Mouse (Mus musculus) neural tube, embryonic 13.5 days (tissue): Measurements from ENCODE around the gene Ism1. TPM values are rescaled to one million over a fixed set of nuclear protein-coding genes. Genes with fewer than 3 reads are reported as not detected.
A peak's percentile ranks its signal among the peaks of the same experiment; 100 is the strongest.

Experiments used
- ATAC-seq: fragments of 200-750 bp; cut with Nextera tagmentation; 2 replicates; pipeline ENCODE4 v1.8.0; 2017; ENCODE audit warnings: low read depth, mild to moderate bottlenecking, moderate TSS enrichment, moderate library complexity
- H3K27ac ChIP-seq: fragments of 300-500 bp; sonication (generic); replicated peaks from 2 replicates; pipeline ENCODE4 v1.5.1; 2015; ENCODE audit warnings: moderate library complexity, mild to moderate bottlenecking, inconsistent platforms
- H3K27me3 ChIP-seq: fragments of 300-500 bp; sonication (generic); 2 replicates; pipeline ENCODE4 v1.6.1; 2015; ENCODE audit warnings: mild to moderate bottlenecking, inconsistent platforms
- H3K36me3 ChIP-seq: fragments of 300-500 bp; sonication (generic); 2 replicates; pipeline ENCODE4 v1.6.1; 2015; ENCODE audit warnings: mild to moderate bottlenecking, inconsistent platforms
- H3K4me1 ChIP-seq: fragments of 300-500 bp; sonication (generic); replicated peaks from 2 replicates; pipeline ENCODE4 v1.6.1; 2015; ENCODE audit warnings: inconsistent platforms
- H3K4me2 ChIP-seq: fragments of 300-500 bp; sonication (generic); 2 replicates; pipeline ENCODE4 v1.6.1; 2015; ENCODE audit warnings: inconsistent platforms, mild to moderate bottlenecking, moderate library complexity
- H3K4me3 ChIP-seq: fragments of 300-500 bp; sonication (generic); 2 replicates; pipeline ENCODE4 v1.5.1; 2015; ENCODE audit warnings: mild to moderate bottlenecking, inconsistent platforms
- H3K9ac ChIP-seq: fragments of 300-500 bp; sonication (generic); 2 replicates; pipeline ENCODE4 v1.6.1; 2015; ENCODE audit warnings: moderate library complexity, mild to moderate bottlenecking, inconsistent platforms
- H3K9me3 ChIP-seq: fragments of 300-500 bp; sonication (generic); 2 replicates; pipeline ENCODE4 v1.6.1; 2016; ENCODE audit warnings: inconsistent platforms
- WGBS: fragments of 180-500 bp; shearing (Covaris S2); methylation state at CpG from one replicate; pipeline ENCODE4 v1.1.7; 2015; 5-methylcytosine and 5-hydroxymethylcytosine counted together
- polyA plus RNA-seq: library from polyadenylated mRNA; unstranded; fragments of >200 nt; fragmentation: Nextera tagmentation; extraction: Ambion mirVana; gene quantifications from 2 replicates; pipeline ENCODE4 v1.2.1, GENCODE M21; 2015

The Ism1 gene
- 1.1 and 1.2 TPM in 2 replicates for polyA plus RNA-seq

- Histone ChIP-seq H3K9me3 (no peaks in the 10 kb centered on the region), H3K4me2 (peak within 1 kb of the TSS; percentile 100), H3K4me1 (peaks cover 19% of the 10 kb centered on the region), H3K9ac (peak within 1 kb of the TSS; percentile 93), H3K4me3 (peak within 1 kb of the TSS; percentile 93), H3K36me3 (no peaks in the 10 kb centered on the region), H3K27ac (peak within 1 kb of the TSS; percentile 85), H3K27me3 (peaks cover 29% of the 10 kb centered on the region)
- under 1% methylated on average over 29 of the region's 39 CpGs for WGBS
- peak; percentile 83 for ATAC-seq
Measured at GRCm38 (mm10) chr2:139677809-139678274, at the start of gene Ism1. Gene Ism1 (plus strand): TSS chr2:139678178.

DNA sequence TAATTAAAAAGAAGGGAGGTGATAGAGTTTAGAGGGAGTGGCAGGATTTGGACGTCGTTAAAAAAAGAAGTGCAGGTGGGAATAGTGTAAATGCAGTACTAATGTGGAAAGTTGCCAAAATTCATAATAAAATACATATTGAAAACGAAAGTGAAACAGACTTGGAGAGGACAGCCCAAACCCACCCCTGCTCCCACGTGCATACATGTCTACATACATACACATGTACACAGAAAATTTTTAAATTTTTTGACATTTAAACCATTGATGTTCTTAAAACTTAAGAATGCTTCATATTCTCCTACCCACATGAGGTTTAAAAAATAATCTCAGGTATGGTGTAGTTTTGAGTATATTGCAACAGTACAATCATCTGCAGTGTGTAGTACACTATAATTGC lies 49.2 kb upstream of the Ism1 start:
- no peak for ATAC-seq
- WGBS, result 91% methylated on average over 4 of the region's 4 CpGs

DNA sequence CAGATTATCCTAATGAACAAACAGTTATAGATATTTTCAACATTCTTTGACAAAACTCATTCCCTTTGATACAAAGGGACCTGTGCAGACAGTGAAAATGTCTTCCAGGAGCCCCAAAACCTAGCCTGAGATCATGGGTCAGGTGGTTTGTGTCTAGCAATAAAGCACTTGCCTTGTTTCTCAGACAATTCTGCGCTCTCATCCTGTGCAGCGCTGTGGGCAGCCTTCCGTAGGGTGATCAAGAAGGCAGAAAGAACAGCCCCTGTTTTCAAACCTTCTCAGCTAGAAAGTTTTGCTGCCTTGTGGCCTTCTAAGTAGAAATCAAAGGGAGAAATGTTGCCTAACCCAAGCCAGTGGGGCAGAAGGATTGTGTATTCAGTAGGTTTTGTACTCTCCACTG lies 48.3 kb upstream of the Ism1 start:
- Histone ChIP-seq H3K9ac (no peak overlapping the region), H3K36me3 (no peaks in the 10 kb centered on the region), H3K4me1 (no peaks in the 10 kb centered on the region), H3K27me3 (no peaks in the 10 kb centered on the region), H3K4me3 (no peak overlapping the region), H3K27ac (no peak overlapping the region), H3K9me3 (no peaks in the 10 kb centered on the region), H3K4me2 (no peak overlapping the region)
- 86% methylated on average over 3 of the region's 3 CpGs for WGBS
- ATAC-seq, result no peak

More for the DNA sequence above, 49.2 kb upstream of the Ism1 start:
- Histone ChIP-seq H3K27ac (no peak overlapping the region), H3K4me3 (no peak overlapping the region), H3K4me2 (no peak overlapping the region), H3K4me1 (no peaks in the 10 kb centered on the region), H3K36me3 (no peaks in the 10 kb centered on the region), H3K9me3 (no peaks in the 10 kb centered on the region), H3K9ac (no peak overlapping the region), H3K27me3 (no peaks in the 10 kb centered on the region)

DNA sequence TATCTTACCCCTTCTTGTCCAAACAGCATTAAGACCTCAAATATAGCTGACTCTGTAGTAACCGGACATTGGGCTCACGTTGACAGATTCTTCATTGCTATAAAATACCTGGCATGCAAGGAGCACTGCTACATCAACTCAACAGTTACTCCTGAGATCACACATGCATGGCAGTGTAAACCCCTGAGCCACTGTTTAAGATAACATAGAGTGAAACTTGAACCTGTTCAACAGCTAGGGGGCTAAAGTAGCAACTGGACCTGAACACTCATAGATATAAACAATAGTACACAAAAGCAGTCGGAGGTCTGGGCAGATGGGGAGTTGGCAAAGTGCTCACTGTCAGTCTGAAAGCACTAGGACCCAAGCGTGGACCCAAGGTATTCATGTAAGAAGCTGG lies 43.5 kb upstream of the Ism1 start:
- Histone ChIP-seq H3K4me3 (no peak overlapping the region), H3K4me2 (no peak overlapping the region), H3K27ac (no peak overlapping the region), H3K36me3 (no peaks in the 10 kb centered on the region), H3K4me1 (no peaks in the 10 kb centered on the region), H3K9me3 (no peaks in the 10 kb centered on the region), H3K27me3 (no peaks in the 10 kb centered on the region), H3K9ac (no peak overlapping the region)
- ATAC-seq, result no peak
- 84% methylated on average over 4 of the region's 4 CpGs for WGBS

DNA sequence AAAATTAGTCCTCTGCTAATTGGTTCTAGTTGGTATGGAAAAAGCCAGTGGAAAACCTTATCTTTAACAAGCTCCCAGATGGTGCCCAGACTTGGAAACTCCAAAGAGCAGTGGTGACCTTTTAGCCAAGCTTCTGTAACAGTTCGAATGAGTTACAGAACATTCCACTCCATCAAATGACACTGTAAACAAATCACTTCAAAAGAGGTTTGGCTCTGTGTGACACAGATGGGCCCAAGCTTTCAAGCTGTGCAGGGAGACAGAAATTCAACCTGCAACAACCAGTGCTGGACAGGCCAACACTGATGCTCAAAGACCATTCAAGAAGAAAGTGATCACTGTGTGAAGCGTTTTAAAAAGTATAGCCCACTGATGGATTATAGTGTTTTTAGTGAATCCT lies 40.1 kb upstream of the Ism1 start:
- Histone ChIP-seq H3K4me1 (no peaks in the 10 kb centered on the region), H3K27me3 (no peaks in the 10 kb centered on the region), H3K9me3 (no peaks in the 10 kb centered on the region), H3K36me3 (no peaks in the 10 kb centered on the region), H3K4me2 (no peak overlapping the region), H3K27ac (no peak overlapping the region), H3K4me3 (no peak overlapping the region), H3K9ac (no peak overlapping the region)
- ATAC-seq, result no peak
- WGBS, result 53% methylated on average over 2 of the region's 2 CpGs

DNA sequence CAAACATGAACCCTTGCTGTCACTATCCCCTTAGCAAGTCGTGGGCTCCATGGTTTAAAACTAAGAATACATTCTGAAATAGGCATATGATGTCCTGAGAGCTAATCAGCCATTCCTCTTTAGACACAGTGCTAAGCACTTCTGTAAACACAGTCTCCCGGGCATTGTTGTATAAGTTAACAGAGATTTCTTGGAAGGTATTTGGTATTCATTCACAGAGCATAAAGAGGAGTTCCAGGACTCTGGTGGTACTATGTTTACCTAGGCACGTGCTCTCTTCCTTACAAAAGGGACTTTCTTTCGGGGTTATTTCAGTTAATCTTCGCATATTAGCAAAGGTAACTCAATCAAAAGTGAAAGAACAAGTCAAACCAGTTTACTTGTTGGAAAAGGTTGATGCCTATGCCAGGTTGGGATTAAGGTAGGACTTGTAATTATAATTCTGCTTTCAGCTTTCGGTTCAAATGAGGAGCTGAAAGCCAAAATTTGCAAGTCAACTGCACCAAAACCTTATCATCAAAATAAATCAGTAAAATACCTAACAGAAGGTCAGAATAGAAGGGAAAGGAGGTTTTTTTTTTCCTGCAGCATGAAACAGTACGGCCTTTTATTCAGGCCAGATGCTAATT lies 36.1 kb upstream of the Ism1 start:
- Histone ChIP-seq H3K27ac (no peak overlapping the region), H3K4me1 (no peaks in the 10 kb centered on the region), H3K4me2 (no peak overlapping the region), H3K27me3 (0 out of 2 replicates have a peak, but pooled peaks cover 3% of the 10 kb centered on the region), H3K9me3 (no peaks in the 10 kb centered on the region), H3K4me3 (no peak overlapping the region), H3K9ac (no peak overlapping the region), H3K36me3 (no peaks in the 10 kb centered on the region)
- no peak for ATAC-seq
- WGBS, result 64% methylated on average over 7 of the region's 7 CpGs

DNA sequence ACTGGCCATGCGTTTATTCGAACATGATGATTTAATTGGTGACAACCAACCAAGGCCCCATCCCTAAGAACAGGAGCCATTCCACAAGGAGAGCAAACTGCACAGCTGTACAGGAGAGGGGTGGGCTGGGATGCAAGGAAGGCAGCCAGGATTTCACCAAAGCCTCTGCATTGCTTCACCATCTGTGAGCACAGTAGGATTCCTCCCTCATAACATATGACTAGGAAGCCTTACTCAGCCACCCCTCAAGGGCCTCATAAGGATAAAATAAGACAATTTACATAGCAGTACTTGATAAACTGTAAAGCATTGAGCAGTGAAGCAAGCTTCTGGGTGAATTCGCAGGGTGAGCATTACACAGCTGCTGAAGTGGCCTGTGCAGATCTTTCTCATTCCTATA lies 28.5 kb upstream of the Ism1 start:
- 65% methylated on average over 3 of the region's 3 CpGs for WGBS
- Histone ChIP-seq H3K9me3 (no peaks in the 10 kb centered on the region), H3K27me3 (0 out of 2 replicates have a peak, but pooled peaks cover 3% of the 10 kb centered on the region), H3K4me3 (no peak overlapping the region), H3K4me1 (peaks cover 7% of the 10 kb centered on the region), H3K9ac (no peak overlapping the region), H3K36me3 (no peaks in the 10 kb centered on the region), H3K4me2 (no peak overlapping the region), H3K27ac (peak overlapping the region; percentile 52; the same call in 1 of the 2 replicates)
- ATAC-seq, result peak; percentile 94

- WGBS, result 12% methylated on average over 4 of the region's 4 CpGs
- peak; percentile 89 for ATAC-seq
- peaks cover 14% of the 10 kb centered on the region for H3K4me1 ChIP-seq
- no peaks in the 10 kb centered on the region for H3K36me3 ChIP-seq
- no peak overlapping the region for H3K27ac ChIP-seq
- H3K4me2 ChIP-seq, result no peak overlapping the region
- no peak overlapping the region for H3K9ac ChIP-seq
- no peaks in the 10 kb centered on the region for H3K27me3 ChIP-seq
- no peak overlapping the region for H3K4me3 ChIP-seq
- H3K9me3 ChIP-seq, result no peaks in the 10 kb centered on the region
Measured at GRCm38 (mm10) chr2:139656750-139657149, 21.2 kb upstream of the Ism1 start.

- H3K36me3 ChIP-seq, result no peaks in the 10 kb centered on the region
- no peak for ATAC-seq
- H3K4me3 ChIP-seq, result no peak overlapping the region
- no peak overlapping the region for H3K9ac ChIP-seq
- no peak overlapping the region for H3K4me2 ChIP-seq
- 87% methylated on average over 3 of the region's 3 CpGs for WGBS
- peaks cover 14% of the 10 kb centered on the region for H3K27me3 ChIP-seq
- no peak overlapping the region for H3K27ac ChIP-seq
- peaks cover 9% of the 10 kb centered on the region for H3K4me1 ChIP-seq
- H3K9me3 ChIP-seq, result no peaks in the 10 kb centered on the region
Measured at GRCm38 (mm10) chr2:139671838-139672237, 6.1 kb upstream of the Ism1 start.

- H3K4me3 ChIP-seq, result no peak overlapping the region
- H3K9me3 ChIP-seq, result no peaks in the 10 kb centered on the region
- peaks cover 14% of the 10 kb centered on the region for H3K4me1 ChIP-seq
- no peaks in the 10 kb centered on the region for H3K36me3 ChIP-seq
- H3K27me3 ChIP-seq, result peaks cover 14% of the 10 kb centered on the region
- WGBS, result 71% methylated on average over 2 of the region's 2 CpGs
- ATAC-seq, result no peak
- H3K4me2 ChIP-seq, result no peak overlapping the region
- H3K9ac ChIP-seq, result no peak overlapping the region
- H3K27ac ChIP-seq, result no peak overlapping the region
Measured at GRCm38 (mm10) chr2:139672371-139672770, 5.6 kb upstream of the Ism1 start.

DNA sequence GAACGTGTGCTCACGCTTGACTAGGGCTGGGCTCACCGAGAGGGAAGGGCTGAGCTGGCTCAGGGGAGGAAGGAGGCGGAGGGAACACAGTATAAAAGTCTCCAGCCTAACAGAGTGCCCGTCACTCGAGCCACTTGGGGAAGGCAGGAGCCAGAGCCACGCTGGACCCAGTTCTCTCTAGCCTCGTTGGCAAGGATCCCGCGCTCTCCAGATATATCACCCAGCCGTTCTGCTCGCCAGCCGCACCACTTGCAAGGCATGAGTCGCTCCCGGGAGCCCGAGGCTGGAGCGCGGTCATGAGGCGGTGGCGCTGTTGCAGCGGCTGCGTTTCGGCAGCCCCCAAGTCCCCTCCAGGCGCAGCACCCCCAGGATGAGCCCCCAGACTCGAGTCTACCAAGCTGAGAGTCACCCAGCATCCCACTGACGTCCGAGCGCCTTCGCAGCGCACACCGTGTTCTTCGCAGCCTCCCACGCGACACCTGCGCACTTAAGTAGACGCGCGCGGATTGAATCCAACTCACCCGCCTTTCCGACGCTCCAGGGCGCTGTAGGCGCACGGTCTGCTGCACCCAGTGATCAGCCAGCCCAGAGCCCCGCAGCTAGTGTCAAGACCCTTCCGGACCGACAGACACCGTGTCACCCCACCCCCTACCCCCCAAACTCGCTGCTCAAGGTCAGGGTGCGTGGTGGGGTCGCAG lies 764 bp upstream of the Ism1 start:
- Histone ChIP-seq H3K27ac (peak overlapping the region; percentile 85; the same call in 1 of the 2 replicates), H3K36me3 (no peaks in the 10 kb centered on the region), H3K4me1 (peaks cover 19% of the 10 kb centered on the region), H3K27me3 (peaks cover 29% of the 10 kb centered on the region), H3K9me3 (no peaks in the 10 kb centered on the region), H3K4me2 (peak overlapping the region; percentile 100), H3K4me3 (peak overlapping the region; percentile 93), H3K9ac (peak overlapping the region; percentile 93)
- under 1% methylated on average over 52 of the region's 52 CpGs for WGBS
- ATAC-seq, result peak; percentile 66

DNA sequence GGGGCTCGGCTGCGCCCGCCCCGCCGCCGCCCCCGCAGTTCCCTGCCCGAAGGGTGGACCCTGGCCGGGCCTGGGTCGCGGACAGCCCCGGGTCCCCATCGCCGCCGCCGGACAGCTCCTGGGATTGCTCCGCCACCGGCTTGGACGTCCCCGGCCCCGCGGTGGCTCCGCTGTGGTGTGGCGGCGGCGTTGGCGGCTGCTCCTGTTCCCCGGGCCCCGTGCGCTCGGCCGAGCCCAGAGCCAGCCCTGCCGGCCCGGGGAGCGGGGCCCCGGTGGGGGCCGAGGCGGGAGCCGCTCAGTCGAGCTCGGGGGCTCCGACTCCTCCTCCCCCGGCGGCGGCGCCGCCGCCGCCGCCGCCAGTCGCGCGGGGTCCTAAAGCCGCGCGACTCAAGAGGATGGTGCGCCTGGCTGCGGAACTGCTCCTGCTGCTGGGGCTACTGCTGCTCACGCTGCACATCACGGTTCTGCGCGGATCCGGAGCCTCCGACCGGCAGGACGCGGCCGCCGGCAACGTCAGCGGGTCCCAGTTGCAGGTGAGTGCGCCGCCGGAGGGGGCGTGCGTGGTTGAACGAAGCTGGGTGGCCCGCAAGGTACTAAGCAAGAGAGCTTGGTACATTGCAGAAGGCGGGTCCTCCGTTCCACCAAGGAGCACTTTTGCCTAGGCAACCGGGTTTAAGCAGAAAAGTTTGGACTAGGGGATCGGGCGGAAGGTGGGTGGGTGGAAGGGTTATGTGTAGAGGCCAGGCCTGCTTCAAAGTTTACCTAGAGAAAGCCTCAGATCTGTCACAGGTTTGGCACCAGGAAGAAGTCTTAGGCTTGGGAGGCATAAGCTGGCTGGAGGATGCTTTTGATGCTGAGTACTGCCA lies 530 bp downstream of the Ism1 start:
- peak overlapping the region; percentile 93 for H3K9ac ChIP-seq
- no peaks in the 10 kb centered on the region for H3K36me3 ChIP-seq
- H3K27me3 ChIP-seq, result peaks cover 29% of the 10 kb centered on the region
- H3K9me3 ChIP-seq, result no peaks in the 10 kb centered on the region
- H3K4me3 ChIP-seq, result peak overlapping the region; percentile 93
- H3K4me2 ChIP-seq, result peak overlapping the region; percentile 100
- peak; percentile 93 for ATAC-seq
- peak overlapping the region; percentile 85 for H3K27ac ChIP-seq
- H3K4me1 ChIP-seq, result peaks cover 19% of the 10 kb centered on the region
- under 1% methylated on average over 79 of the region's 84 CpGs for WGBS
